Mouse (Mus musculus) fat pad, adult 2 months (tissue): Measurements from ENCODE around the gene Pak4.
A peak's percentile ranks its signal among the peaks of the same experiment; 100 is the strongest.

ENCODE experiments used
- DNase-seq: peaks from one replicate; pipeline ENCODE4 v3.0.0-alpha.2; 2011; ENCODE audit warnings: low read depth, low spot score; ENCODE audit errors: extremely low read depth

Pak4 gene

GRCm38 (mm10) chr7:28591862-28592261, 6.1 kb downstream of the Pak4 start:
- DNase-seq: no peak

GRCm38 (mm10) chr7:28587644-28588043, 10.3 kb downstream of the Pak4 start:
- DNase-seq: no peak

- no peak for DNase-seq
Measured at GRCm38 (mm10) chr7:28586663-28587411, 11.1 kb downstream of the Pak4 start.

- no peak for DNase-seq
Measured at GRCm38 (mm10) chr7:28585001-28585400, 13.0 kb downstream of the Pak4 start.

GRCm38 (mm10) chr7:28584468-28584867, 13.5 kb downstream of the Pak4 start:
- DNase-seq: no peak

GRCm38 (mm10) chr7:28583570-28584344, 14.2 kb downstream of the Pak4 start:
- DNase-seq: no peak

- DNase-seq: no peak
Measured at GRCm38 (mm10) chr7:28582841-28583240, 15.1 kb downstream of the Pak4 start.

GRCm38 (mm10) chr7:28581721-28582120, 16.3 kb downstream of the Pak4 start:
- no peak for DNase-seq

GRCm38 (mm10) chr7:28579826-28580225, 18.2 kb downstream of the Pak4 start:
- DNase-seq: no peak

- DNase-seq: no peak
Measured at GRCm38 (mm10) chr7:28578543-28579053, 19.4 kb downstream of the Pak4 start.

GRCm38 (mm10) chr7:28577826-28578542, 20.0 kb downstream of the Pak4 start:
- DNase-seq: no peak

GRCm38 (mm10) chr7:28576271-28576914, 21.6 kb downstream of the Pak4 start:
- DNase-seq: no peak

GRCm38 (mm10) chr7:28575597-28575996, 22.4 kb downstream of the Pak4 start:
- no peak for DNase-seq

GRCm38 (mm10) chr7:28573236-28573635, 24.7 kb downstream of the Pak4 start:
- no peak for DNase-seq

GRCm38 (mm10) chr7:28572689-28573088, 25.3 kb downstream of the Pak4 start:
- no peak for DNase-seq

- no peak for DNase-seq
Measured at GRCm38 (mm10) chr7:28570982-28571682, 26.9 kb downstream of the Pak4 start.

- DNase-seq: peak; percentile 91
Measured at GRCm38 (mm10) chr7:28570291-28570981, 27.5 kb downstream of the Pak4 start.

- no peak for DNase-seq
Measured at GRCm38 (mm10) chr7:28568253-28568652, 29.7 kb downstream of the Pak4 start.

- DNase-seq: no peak
Measured at GRCm38 (mm10) chr7:28567539-28567938, 30.4 kb downstream of the Pak4 start.

GRCm38 (mm10) chr7:28565407-28565806, 32.6 kb downstream of the Pak4 start:
- no peak for DNase-seq
